Mouse (Mus musculus): ENCODE measurements around the gene Hras. TPM values are rescaled to one million over a fixed set of nuclear protein-coding genes. Genes with fewer than 3 reads are reported as not detected.

Gene Hras
- 30.3 and 32.7 TPM in 2 replicates for total RNA-seq (2014; fragmentation: Nextera tagmentation)
- 29.3 and 31.5 TPM in 2 replicates for total RNA-seq (2017)
- polyA plus RNA-seq (2012), result 31.1 and 38.9 TPM in 2 replicates

GRCm38 (mm10) chr7:141193948-141194347 lies at the start of gene Hras, which contains the start of gene Lrrc56:
Gene Hras, minus strand, starts transcription at chr7:141194005.
Gene Lrrc56, plus strand, starts transcription at chr7:141194157.
- H3K36me3 ChIP-seq (replicated peaks), result peaks cover 47% of the 10 kb centered on the region
- peaks cover 62% of the 10 kb centered on the region for H3K4me1 ChIP-seq (ENCODE audit: insufficient read depth, low read depth, low read length)
- peak within 1 kb of the TSS; percentile 89 for H3K4me3 ChIP-seq (ENCODE audit: low read depth, low read length)
- DNase-seq (ENCODE audit: low spot score) (peak; percentile 95), ATAC-seq (ENCODE audit: extremely low read depth, insufficient number of reproducible peaks, low FRiP score, poor library complexity, severe bottlenecking) (peak; percentile 97)
- H3K9me3 ChIP-seq (replicated peaks), result no peaks in the 10 kb centered on the region
- H3K27me3 ChIP-seq (ENCODE audit: insufficient read depth, low read length), result no peaks in the 10 kb centered on the region; the same call in 1 of the 2 replicates
- no peak for TF ChIP-seq GATA1 (IDR thresholded peaks at IDR 0.05; ENCODE audit: borderline replicate concordance, low read length)
- TF ChIP-seq GATA2 (IDR thresholded peaks at IDR 0.05; ENCODE audit: borderline replicate concordance, low read depth, low read length), result no peak
- TF ChIP-seq POLR2AphosphoS5 (IDR thresholded peaks at IDR 0.05; ENCODE audit: insufficient replicate concordance, low read depth, low read length), result no peak
- TF ChIP-seq CTCF (IDR thresholded peaks at IDR 0.05; ENCODE audit: low read depth, low read length), result no peak
- TF ChIP-seq TAL1 (conservative IDR thresholded peaks at IDR 0.05; ENCODE audit: low read depth, low read length), result no peak

GRCm38 (mm10) chr7:141231551-141231950 lies 37.7 kb upstream of the Hras start:
- DNase-seq (ENCODE audit: low spot score) (no peak), ATAC-seq (ENCODE audit: extremely low read depth, insufficient number of reproducible peaks, low FRiP score, poor library complexity, severe bottlenecking) (no peak)
- no peak overlapping the region; the same call in 1 of the 2 replicates for H3K4me3 ChIP-seq (ENCODE audit: low read depth, low read length)
- H3K27me3 ChIP-seq (ENCODE audit: insufficient read depth, low read length), result no peaks in the 10 kb centered on the region
- H3K36me3 ChIP-seq (replicated peaks), result peaks cover 70% of the 10 kb centered on the region
- peaks cover 40% of the 10 kb centered on the region for H3K4me1 ChIP-seq (ENCODE audit: insufficient read depth, low read depth, low read length)
- TF ChIP-seq TAL1 (conservative IDR thresholded peaks at IDR 0.05; ENCODE audit: low read depth, low read length), result no peak
- TF ChIP-seq GATA2 (IDR thresholded peaks at IDR 0.05; ENCODE audit: borderline replicate concordance, low read depth, low read length), result no peak
- no peak for TF ChIP-seq GATA1 (IDR thresholded peaks at IDR 0.05; ENCODE audit: borderline replicate concordance, low read length)
- no peak for TF ChIP-seq POLR2AphosphoS5 (IDR thresholded peaks at IDR 0.05; ENCODE audit: insufficient replicate concordance, low read depth, low read length)
- no peak for TF ChIP-seq CTCF (IDR thresholded peaks at IDR 0.05; ENCODE audit: low read depth, low read length)
- H3K9me3 ChIP-seq (replicated peaks), result no peaks in the 10 kb centered on the region

DNA sequence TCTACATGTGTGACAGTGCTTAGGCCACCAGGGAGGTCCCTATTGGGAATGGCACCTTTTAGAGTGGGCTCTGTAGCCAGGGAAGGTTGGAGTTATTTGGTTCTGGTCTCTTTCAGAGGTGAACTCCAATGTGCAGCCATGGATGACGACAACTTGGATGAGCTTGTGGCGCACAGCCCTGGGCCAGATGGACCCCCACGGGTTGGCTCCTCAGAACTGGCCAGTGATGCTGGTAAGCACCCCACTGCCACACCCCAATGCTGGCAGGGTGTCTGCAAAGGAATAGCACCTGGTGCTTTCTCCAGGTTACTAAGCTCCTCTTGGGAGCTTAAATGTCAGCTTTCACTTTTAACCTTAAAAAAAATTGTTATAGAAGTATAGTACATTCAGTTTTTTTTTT lies 37.3 kb upstream of the Hras start:
- DNase-seq (ENCODE audit: low spot score), result no peak
- H3K36me3 ChIP-seq (replicated peaks), result peaks cover 66% of the 10 kb centered on the region
- no peak overlapping the region; the same call in 1 of the 2 replicates for H3K4me3 ChIP-seq (ENCODE audit: low read depth, low read length)
- H3K4me1 ChIP-seq (ENCODE audit: insufficient read depth, low read depth, low read length), result peaks cover 40% of the 10 kb centered on the region
- ATAC-seq (ENCODE audit: extremely low read depth, insufficient number of reproducible peaks, low FRiP score, poor library complexity, severe bottlenecking), result no peak
- H3K9me3 ChIP-seq (replicated peaks), result no peaks in the 10 kb centered on the region
- no peaks in the 10 kb centered on the region for H3K27me3 ChIP-seq (ENCODE audit: insufficient read depth, low read length)
- TF ChIP-seq GATA1 (IDR thresholded peaks at IDR 0.05; ENCODE audit: borderline replicate concordance, low read length) (no peak), POLR2AphosphoS5 (IDR thresholded peaks at IDR 0.05; ENCODE audit: insufficient replicate concordance, low read depth, low read length) (no peak), GATA2 (IDR thresholded peaks at IDR 0.05; ENCODE audit: borderline replicate concordance, low read depth, low read length) (no peak), CTCF (IDR thresholded peaks at IDR 0.05; ENCODE audit: low read depth, low read length) (no peak), TAL1 (conservative IDR thresholded peaks at IDR 0.05; ENCODE audit: low read depth, low read length) (no peak)

GRCm38 (mm10) chr7:141230570-141230969 lies 36.8 kb upstream of the Hras start:
- H3K27me3 ChIP-seq (ENCODE audit: insufficient read depth, low read length), result no peaks in the 10 kb centered on the region
- no peak for ATAC-seq (ENCODE audit: extremely low read depth, insufficient number of reproducible peaks, low FRiP score, poor library complexity, severe bottlenecking)
- no peak for DNase-seq (ENCODE audit: low spot score)
- peak overlapping the region; percentile 57; the same call in 1 of the 2 replicates for H3K4me3 ChIP-seq (ENCODE audit: low read depth, low read length)
- peaks cover 40% of the 10 kb centered on the region for H3K4me1 ChIP-seq (ENCODE audit: insufficient read depth, low read depth, low read length)
- H3K36me3 ChIP-seq (replicated peaks), result peaks cover 61% of the 10 kb centered on the region
- no peaks in the 10 kb centered on the region for H3K9me3 ChIP-seq (replicated peaks)
- TF ChIP-seq POLR2AphosphoS5 (IDR thresholded peaks at IDR 0.05; ENCODE audit: insufficient replicate concordance, low read depth, low read length) (no peak), CTCF (IDR thresholded peaks at IDR 0.05; ENCODE audit: low read depth, low read length) (no peak), GATA1 (IDR thresholded peaks at IDR 0.05; ENCODE audit: borderline replicate concordance, low read length) (no peak), TAL1 (conservative IDR thresholded peaks at IDR 0.05; ENCODE audit: low read depth, low read length) (no peak), GATA2 (IDR thresholded peaks at IDR 0.05; ENCODE audit: borderline replicate concordance, low read depth, low read length) (no peak)

- ATAC-seq (ENCODE audit: extremely low read depth, insufficient number of reproducible peaks, low FRiP score, poor library complexity, severe bottlenecking) (no peak), DNase-seq (ENCODE audit: low spot score) (peak; percentile 9)
- peaks cover 40% of the 10 kb centered on the region for H3K4me1 ChIP-seq (ENCODE audit: insufficient read depth, low read depth, low read length)
- peak overlapping the region; percentile 100 for H3K4me3 ChIP-seq (ENCODE audit: low read depth, low read length)
- H3K9me3 ChIP-seq (replicated peaks), result no peaks in the 10 kb centered on the region
- no peaks in the 10 kb centered on the region for H3K27me3 ChIP-seq (ENCODE audit: insufficient read depth, low read length)
- peaks cover 53% of the 10 kb centered on the region for H3K36me3 ChIP-seq (replicated peaks)
- no peak for TF ChIP-seq GATA2 (IDR thresholded peaks at IDR 0.05; ENCODE audit: borderline replicate concordance, low read depth, low read length)
- no peak for TF ChIP-seq CTCF (IDR thresholded peaks at IDR 0.05; ENCODE audit: low read depth, low read length)
- TF ChIP-seq GATA1 (IDR thresholded peaks at IDR 0.05; ENCODE audit: borderline replicate concordance, low read length), result no peak
- no peak for TF ChIP-seq POLR2AphosphoS5 (IDR thresholded peaks at IDR 0.05; ENCODE audit: insufficient replicate concordance, low read depth, low read length)
- no peak for TF ChIP-seq TAL1 (conservative IDR thresholded peaks at IDR 0.05; ENCODE audit: low read depth, low read length)
Measured at GRCm38 (mm10) chr7:141229702-141230101, 35.9 kb upstream of the Hras start.

GRCm38 (mm10) chr7:141228279-141229067 lies 34.7 kb upstream of the Hras start, which contains the start of gene Phrf1:
Gene Phrf1, plus strand, starts transcription at chr7:141228784.
- no peaks in the 10 kb centered on the region for H3K27me3 ChIP-seq (ENCODE audit: insufficient read depth, low read length)
- peak; percentile 80 for ATAC-seq (ENCODE audit: extremely low read depth, insufficient number of reproducible peaks, low FRiP score, poor library complexity, severe bottlenecking)
- H3K4me3 ChIP-seq (ENCODE audit: low read depth, low read length), result peak within 1 kb of the TSS; percentile 100
- H3K9me3 ChIP-seq (replicated peaks), result no peaks in the 10 kb centered on the region
- H3K36me3 ChIP-seq (replicated peaks), result peaks cover 40% of the 10 kb centered on the region
- peaks cover 40% of the 10 kb centered on the region for H3K4me1 ChIP-seq (ENCODE audit: insufficient read depth, low read depth, low read length)
- peak; percentile 91 for DNase-seq (ENCODE audit: low spot score)
- TF ChIP-seq POLR2AphosphoS5 (IDR thresholded peaks at IDR 0.05; ENCODE audit: insufficient replicate concordance, low read depth, low read length) (no peak; the same call in 1 of the 2 replicates), GATA2 (IDR thresholded peaks at IDR 0.05; ENCODE audit: borderline replicate concordance, low read depth, low read length) (no peak), CTCF (IDR thresholded peaks at IDR 0.05; ENCODE audit: low read depth, low read length) (peak; percentile 96), GATA1 (IDR thresholded peaks at IDR 0.05; ENCODE audit: borderline replicate concordance, low read length) (no peak), TAL1 (conservative IDR thresholded peaks at IDR 0.05; ENCODE audit: low read depth, low read length) (no peak)
